Mouse (Mus musculus) E14TG2a.4 (cell line): ENCODE measurements at regions not wholly inside any gene's neighbourhood (a gene's known extent, or its start where the extent isn't known, plus 50 kb on each side); places are given as distances from the start of the nearest gene placed in this dataset.
A peak's percentile ranks its signal among the peaks of the same experiment; 100 is the strongest.

Source experiments
- CTCF ChIP-seq: conservative IDR thresholded peaks from 2 replicates; pipeline ENCODE4 v1.5.1; 2014; ENCODE audit warnings: low read length
- NANOG ChIP-seq: IDR thresholded peaks from 2 replicates; pipeline ENCODE4 v1.6.1; 2014; ENCODE audit warnings: borderline replicate concordance, low read length, mixed read lengths
- POU5F1 ChIP-seq: IDR thresholded peaks from 2 replicates; pipeline ENCODE4 v1.6.1; 2014; ENCODE audit warnings: low read length, borderline replicate concordance

DNA sequence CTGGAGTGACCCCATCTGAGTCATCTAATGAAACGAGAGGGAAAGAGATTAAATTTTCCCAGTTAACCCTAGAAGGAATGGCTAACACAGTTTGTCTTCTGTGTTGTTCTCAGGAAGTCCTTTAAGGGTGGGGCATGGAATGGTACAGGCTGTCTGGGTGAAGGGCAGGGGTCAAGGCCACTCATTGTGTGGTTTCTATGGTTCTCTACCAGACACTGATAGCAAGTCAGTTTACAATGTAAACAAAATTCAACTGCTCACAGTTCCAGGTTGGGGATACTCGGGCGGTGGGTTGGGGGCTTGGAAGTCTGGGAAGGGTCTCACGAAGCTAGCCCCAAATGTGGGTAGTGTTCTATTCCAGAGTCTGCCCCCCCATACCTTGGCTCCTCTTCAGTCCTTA is 82.5 kb upstream of the Kl start:
- TF ChIP-seq CTCF: no peak
- TF ChIP-seq NANOG: peak; percentile 52; the same call in 1 of the 2 replicates
- no peak for TF ChIP-seq POU5F1
